Mouse (Mus musculus): ENCODE measurements around the gene Pkn3. TPM values are rescaled to one million over a fixed set of nuclear protein-coding genes. Genes with fewer than 3 reads are reported as not detected.

The Pkn3 gene
- total RNA-seq (2023), result 1 to 10 TPM; 7.1 to 7.3 TPM

DNA sequence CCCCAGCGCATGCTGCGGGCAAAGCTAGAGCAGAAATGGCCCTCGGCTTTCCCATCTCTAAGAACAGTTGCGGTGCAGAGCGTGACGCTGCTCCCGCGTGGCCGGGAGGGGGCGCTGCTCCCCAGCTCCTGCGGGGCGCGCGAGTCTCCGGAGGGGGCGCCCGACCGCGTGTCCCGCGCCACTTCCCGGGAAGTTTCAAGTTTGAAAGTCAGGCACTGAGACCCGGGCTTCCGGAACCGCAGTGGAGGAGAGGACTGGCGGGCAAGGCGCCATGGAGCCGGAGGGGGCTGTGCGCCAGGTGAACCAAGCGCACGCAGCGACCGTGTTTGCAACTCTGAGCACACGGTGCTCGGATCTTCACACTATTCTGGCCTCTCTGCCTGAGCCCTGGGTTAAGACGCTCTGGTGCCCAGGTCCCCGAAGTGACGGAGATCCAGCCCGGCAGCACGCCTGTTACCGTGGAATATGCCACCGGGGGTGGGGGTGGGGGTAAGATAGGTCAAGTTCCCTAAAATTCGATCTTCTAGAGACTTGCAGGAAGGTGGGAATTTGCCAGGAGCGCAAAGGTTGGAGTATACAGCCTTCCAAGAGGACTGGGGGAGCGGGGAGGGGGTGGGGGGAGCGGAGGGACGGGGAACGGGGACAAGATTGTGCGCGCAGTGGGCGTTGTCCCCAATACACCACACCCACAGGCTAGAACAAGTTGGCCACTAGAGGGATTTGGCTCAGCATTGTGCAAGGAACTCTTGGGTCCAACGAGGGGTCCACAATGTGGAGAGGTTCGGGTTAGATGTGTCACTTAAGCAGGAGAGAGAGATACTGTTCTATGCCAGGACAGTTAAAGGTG is at the start of gene Pkn3:
Gene Pkn3 (plus strand): TSS at position 183 of the 847 bp plus-strand sequence.

GRCm38 (mm10) chr2:30048699-30049388 is 28.6 kb upstream of the Pkn3 start, which contains the start of gene Wdr34:
Gene Wdr34 (minus strand): TSS chr2:30048881.

DNA sequence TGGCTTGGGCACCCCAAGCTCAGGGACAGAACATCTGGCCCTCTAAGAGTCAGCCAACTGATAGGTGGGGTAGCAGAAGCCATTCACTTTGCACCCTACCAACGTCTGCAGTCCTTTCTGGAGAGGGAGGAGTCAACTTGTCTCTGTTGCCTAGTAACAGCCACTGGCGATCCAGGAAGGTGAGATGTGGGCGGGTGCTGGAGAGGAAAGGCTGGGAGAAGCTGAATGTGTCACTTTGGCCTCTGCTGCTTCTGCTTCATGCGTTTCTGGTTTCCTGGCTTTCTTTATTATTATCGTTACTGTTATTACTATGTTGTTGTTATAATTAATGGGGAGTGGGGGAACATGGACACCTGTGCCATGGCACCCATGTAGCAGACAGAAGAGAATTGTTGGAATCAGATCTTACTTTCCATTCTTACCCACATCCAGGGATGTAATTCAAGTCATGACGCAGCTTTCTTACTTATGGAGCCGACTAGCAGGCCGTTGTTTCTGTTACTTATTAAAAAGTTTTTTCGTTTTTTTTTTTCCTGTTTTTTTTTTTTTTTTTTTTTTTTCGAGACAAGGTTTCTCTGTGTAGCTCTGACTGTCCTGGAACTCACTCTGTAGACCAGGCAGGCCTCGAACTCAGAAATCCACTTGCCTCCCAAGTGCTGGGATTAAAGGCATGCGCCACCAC is 20.1 kb upstream of the Pkn3 start, which contains the start of gene Set:
Gene Set (plus strand): TSS at position 156 of the 682 bp plus-strand sequence.

DNA sequence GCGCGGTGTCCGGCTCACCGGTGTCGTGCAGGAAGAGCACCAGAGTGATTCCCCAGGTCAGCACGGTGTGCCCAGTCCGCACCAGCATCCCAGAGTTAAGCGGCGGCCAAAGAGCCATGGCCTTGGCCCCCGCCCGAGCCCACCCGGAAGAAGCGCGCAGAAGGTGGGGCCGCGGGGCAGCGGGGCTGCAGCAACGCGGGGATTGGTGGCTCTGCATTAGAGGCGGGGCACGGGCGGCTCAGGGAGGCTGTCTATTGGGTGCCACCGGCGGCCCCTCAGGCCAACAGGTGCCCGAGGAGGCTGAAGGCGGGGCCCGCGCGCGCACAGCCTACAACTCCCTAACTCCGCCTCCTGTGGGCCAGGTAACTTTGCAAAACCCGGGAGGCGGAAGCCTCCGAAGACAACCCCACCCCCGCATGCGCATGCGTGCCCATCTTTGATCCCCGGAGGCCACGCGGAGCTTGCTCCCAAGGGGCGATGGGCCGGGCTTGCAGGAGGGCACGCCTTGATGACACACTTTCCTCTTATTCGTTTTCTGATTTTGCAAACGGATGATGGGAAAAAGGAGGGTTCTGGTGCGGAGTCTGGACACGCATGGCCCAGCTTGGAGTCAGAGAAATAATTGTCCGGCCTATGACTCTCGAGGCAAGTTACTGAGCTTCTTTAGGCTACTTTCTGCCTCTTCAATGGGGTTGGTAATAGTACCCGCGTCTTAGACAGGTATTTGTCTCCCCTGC is 16.2 kb downstream of the Pkn3 start, which contains the start of gene Zdhhc12:
Gene Zdhhc12 (minus strand): TSS at position 178 of the 737 bp plus-strand sequence.

DNA sequence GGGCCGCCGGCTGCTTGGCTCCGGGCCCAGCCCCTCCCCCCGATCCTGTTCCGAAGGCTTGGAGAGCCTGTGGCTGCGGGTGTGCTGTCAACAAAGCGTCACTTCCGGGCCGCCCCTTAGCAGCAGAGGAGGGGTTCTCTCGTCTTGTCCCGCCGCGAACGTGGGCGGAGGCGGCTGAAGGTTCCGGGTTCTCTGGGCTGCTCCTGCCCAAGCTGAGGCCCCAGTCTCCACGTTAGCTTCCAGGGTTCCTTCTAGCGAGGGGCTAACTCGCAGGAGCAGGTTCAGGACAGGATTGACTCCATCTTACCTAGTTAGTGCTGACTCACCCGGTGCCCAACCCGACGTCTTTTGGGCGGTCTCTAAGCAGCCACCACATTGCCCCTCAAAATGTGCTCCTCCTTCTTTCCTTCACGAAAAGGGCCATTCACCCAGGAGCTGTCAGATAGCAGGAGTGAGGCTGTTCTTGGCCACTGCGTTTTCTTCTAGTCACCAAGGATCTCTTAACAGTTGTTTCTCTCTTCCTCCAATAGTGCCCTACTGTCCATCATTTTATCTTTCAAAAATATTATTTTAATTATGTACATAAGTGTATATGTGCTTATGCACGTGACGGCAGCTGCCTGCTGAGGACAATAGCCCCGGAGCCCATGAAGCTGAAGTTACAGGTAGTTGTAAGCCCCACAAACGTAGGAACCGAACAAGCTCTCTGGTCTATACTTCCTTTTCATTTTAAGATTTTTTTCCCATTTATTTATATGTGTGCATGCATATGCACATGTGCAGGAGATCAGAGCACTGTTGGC is 47.2 kb downstream of the Pkn3 start, which contains the start of gene Zer1:
Gene Zer1 (minus strand): TSS at position 114 of the 803 bp plus-strand sequence.

GRCm38 (mm10) chr2:30133613-30134377 is 56.3 kb downstream of the Pkn3 start, which contains the start of gene Tbc1d13:
Gene Tbc1d13 (plus strand): TSS chr2:30133746.

Other genes with a start within 250 kb of the Pkn3 start
- gene Cercam, start 208.5 kb upstream of the Pkn3 start, total RNA-seq (2023), result 1 to 10 TPM; 6.4 to 9.9 TPM
- 10 to 100 TPM; 86.4 to 90.5 TPM for gene Odf2, start 188.5 kb upstream of the Pkn3 start, total RNA-seq (2023)
- 10 to 100 TPM; 28.7 to 29.8 TPM for gene Gle1, start 142.3 kb upstream of the Pkn3 start, total RNA-seq (2023)
- 100 to 1,000 TPM; 185 TPM for gene Sptan1, start 112.1 kb upstream of the Pkn3 start, total RNA-seq (2023)
- 1 to 10 TPM; 2.3 to 3.8 TPM for gene Wdr34, start 28.8 kb upstream of the Pkn3 start, total RNA-seq (2023)
- gene Set, start 20.3 kb upstream of the Pkn3 start, total RNA-seq (2023), result 100 to 1,000 TPM; 135 to 140 TPM
- gene Zdhhc12, start 16.0 kb downstream of the Pkn3 start, total RNA-seq (2023), result 10 to 100 TPM; 10.5 to 13.7 TPM
- gene Zer1, start 46.9 kb downstream of the Pkn3 start, total RNA-seq (2023), result 10 to 100 TPM; 31.5 to 33.2 TPM
- gene Tbc1d13, start 56.1 kb downstream of the Pkn3 start, total RNA-seq (2023), result 10 to 100 TPM; 54.5 to 57.4 TPM
- 1 to 10 TPM; 1.3 to 2.3 TPM for gene Endog, start 93.8 kb downstream of the Pkn3 start, total RNA-seq (2023)
- gene Spout1, start 100.8 kb downstream of the Pkn3 start, total RNA-seq (2023), result 1 to 10 TPM; 8.3 to 9.2 TPM
- 1 to 10 TPM; 2.5 to 4.1 TPM for gene Kyat1, start 128.2 kb downstream of the Pkn3 start, total RNA-seq (2023)
- gene Lrrc8a, start 160.0 kb downstream of the Pkn3 start, total RNA-seq (2023), result 10 to 100 TPM; 16.5 to 16.8 TPM
- under 1 TPM in 1 of 2 experiments, not detected in 1; 0.20 TPM for gene Gm28035, start 162.9 kb downstream of the Pkn3 start, total RNA-seq (2023)
- 1 to 10 TPM in 1 of 2 experiments, under 1 TPM in 1; 0.68 to 2.1 TPM for gene Phyhd1, start 188.5 kb downstream of the Pkn3 start, total RNA-seq (2023)
- 1 to 10 TPM in 1 of 2 experiments, not detected in 1; 1.5 TPM for gene Gm28038, start 203.4 kb downstream of the Pkn3 start, total RNA-seq (2023)
- gene Dolk, start 208.7 kb downstream of the Pkn3 start, total RNA-seq (2023), result 1 to 10 TPM; 4.8 to 5.2 TPM
- gene Nup188, start 208.7 kb downstream of the Pkn3 start, total RNA-seq (2023), result 10 to 100 TPM; 32.3 to 32.4 TPM